Mouse (Mus musculus) erythroblast, embryonic 14.5 days (primary cell): ENCODE measurements around the gene Hexa.

Experiments
- GATA1 ChIP-seq: IDR thresholded peaks from 2 replicates; pipeline ENCODE4 v1.6.1; 2012; ENCODE audit warnings: low read length, inconsistent platforms, mixed read lengths
- TAL1 ChIP-seq: IDR thresholded peaks from 3 replicates; pipeline ENCODE4 v1.6.1; 2012; ENCODE audit warnings: low read length, inconsistent platforms, mixed read lengths

DNA sequence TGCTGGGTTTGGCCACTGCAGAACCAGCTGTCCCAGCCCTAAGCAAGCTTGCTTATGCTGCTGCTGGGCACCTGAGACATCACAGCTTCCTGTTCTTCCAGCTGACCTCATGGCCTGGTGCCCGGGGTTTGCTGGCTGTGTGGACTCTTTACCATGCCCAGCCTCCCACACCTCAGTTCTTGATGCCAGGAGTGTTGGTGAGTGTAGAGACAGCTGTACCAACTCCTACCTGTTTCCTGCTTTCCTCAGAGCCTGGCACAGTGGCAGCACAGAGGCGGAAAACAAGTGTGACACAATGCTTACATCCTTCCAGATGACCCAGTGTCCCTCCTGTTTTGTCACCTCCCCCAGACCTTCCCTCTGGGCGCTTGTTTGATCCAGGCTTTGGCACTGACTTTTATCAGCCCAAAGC lies 12.3 kb downstream of the Hexa start:
- TF ChIP-seq GATA1 (no peak), TAL1 (no peak)
